Mouse (Mus musculus) mammary gland, adult 2 months (tissue): ENCODE data around the gene Shox2. TPM values are rescaled to one million over a fixed set of nuclear protein-coding genes. Genes with fewer than 3 reads are reported as not detected.

ENCODE experiments used
- polyA plus RNA-seq: library from polyadenylated mRNA; depleted of rRNA; stranded (reverse); fragments of >200 nt; gene quantifications from 2 replicates; pipeline ENCODE4 v1.2.3, GENCODE M21; 2012; ENCODE audit warnings: low replicate concordance; rRNA removed

Gene Shox2
- polyA plus RNA-seq, result 9.2 and 34.4 TPM in 2 replicates

GRCm38 (mm10) chr3:66981706-66982105 is at the start of gene Shox2:
TSS of gene Shox2 (minus strand) at chr3:66981771.

GRCm38 (mm10) chr3:66981101-66981661 is 390 bp downstream of the Shox2 start, which contains the start of gene Rsrc1:
TSS of gene Rsrc1 (plus strand) at chr3:66981390.

Other genes with a start within 250 kb of the Shox2 start
- gene Rsrc1, start 381 bp downstream of the Shox2 start, polyA plus RNA-seq, result 2.8 and 4.7 TPM in 2 replicates